Mouse (Mus musculus): Measurements from ENCODE around the gene Pds5b. TPM values are rescaled to one million over a fixed set of nuclear protein-coding genes. Genes with fewer than 3 reads are reported as not detected.

Gene Pds5b
- total RNA-seq, 1 experiment from 2014 or later, result 21.6 TPM

Other genes with a start within 250 kb of the Pds5b start
- gene Zar1l, start 155.6 kb upstream of the Pds5b start, total RNA-seq (2017), result not detected in 3 replicates
- gene Brca2, start 151.1 kb upstream of the Pds5b start, total RNA-seq (2017), result 3.2 to 4.2 TPM (median 3.7 TPM) in 3 replicates
- gene N4bp2l1, start 76.6 kb upstream of the Pds5b start, total RNA-seq (2017), result 107 to 157 TPM (median 127 TPM) in 3 replicates
- gene N4bp2l2, start 7.6 kb upstream of the Pds5b start, total RNA-seq (2017), result 113 to 172 TPM (median 148 TPM) in 3 replicates

All from monocyte, adult 5-6 weeks (primary cell).